Mouse (Mus musculus): ENCODE data around the gene Stox2. TPM values are rescaled to one million over a fixed set of nuclear protein-coding genes. Genes with fewer than 3 reads are reported as not detected.
A peak's percentile ranks its signal among the peaks of the same experiment; 100 is the strongest.

Gene Stox2
- polyA plus RNA-seq, 1 experiment = 5.9 TPM

DNA sequence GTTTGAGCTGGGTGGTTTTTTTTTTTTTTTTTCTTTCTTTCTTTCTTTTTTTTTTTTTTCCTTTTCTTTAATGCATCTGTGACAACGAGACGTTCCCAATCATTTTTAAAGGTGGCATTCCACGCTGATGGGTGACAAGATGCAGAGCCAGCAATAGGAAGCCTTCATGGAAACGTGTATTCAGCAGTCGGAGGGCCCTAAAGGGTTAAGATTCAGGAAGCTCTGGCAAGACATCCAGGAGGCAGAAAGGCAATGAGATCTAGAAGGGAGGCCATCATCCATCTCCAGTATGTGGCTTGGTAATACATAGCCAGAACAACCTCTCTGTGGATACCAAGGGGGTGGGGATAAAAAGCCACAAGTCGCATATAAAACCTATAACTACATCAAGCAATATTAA lies 156.5 kb downstream of the Stox2 start:
- no peak for DNase-seq (ENCODE audit: low spot score)

GRCm38 (mm10) chr8:47288866-47289541 lies 157.2 kb downstream of the Stox2 start:
- DNase-seq (ENCODE audit: low spot score) = peak; percentile 56

GRCm38 (mm10) chr8:47288131-47288865 lies 157.9 kb downstream of the Stox2 start:
- DNase-seq (ENCODE audit: low spot score) = peak; percentile 48

- peak; percentile 32 for DNase-seq (ENCODE audit: low spot score)
These were observed 158.5 kb downstream of the Stox2 start for GRCm38 (mm10) chr8:47287641-47288130.

DNA sequence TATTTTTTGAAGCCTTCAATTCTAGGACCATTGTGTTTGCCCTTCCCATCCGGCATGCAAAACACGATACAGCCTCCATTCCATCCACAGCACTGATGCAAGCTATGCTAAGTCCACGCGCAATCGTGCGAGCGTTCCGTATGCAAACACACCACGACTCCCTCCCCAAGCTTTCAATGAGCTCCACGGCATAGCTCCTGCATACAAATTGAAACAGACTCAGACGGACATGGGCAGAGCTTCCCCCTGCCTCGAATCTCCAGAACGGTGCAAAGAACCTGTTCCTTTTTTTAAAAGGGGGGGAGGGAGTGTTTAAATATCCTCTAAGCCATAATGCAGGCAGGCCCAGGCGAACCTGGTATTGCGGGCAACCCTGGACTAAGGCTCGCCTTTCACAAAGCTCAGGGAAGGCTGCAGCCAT lies 159.0 kb downstream of the Stox2 start:
- DNase-seq (ENCODE audit: low spot score) = no peak

DNA sequence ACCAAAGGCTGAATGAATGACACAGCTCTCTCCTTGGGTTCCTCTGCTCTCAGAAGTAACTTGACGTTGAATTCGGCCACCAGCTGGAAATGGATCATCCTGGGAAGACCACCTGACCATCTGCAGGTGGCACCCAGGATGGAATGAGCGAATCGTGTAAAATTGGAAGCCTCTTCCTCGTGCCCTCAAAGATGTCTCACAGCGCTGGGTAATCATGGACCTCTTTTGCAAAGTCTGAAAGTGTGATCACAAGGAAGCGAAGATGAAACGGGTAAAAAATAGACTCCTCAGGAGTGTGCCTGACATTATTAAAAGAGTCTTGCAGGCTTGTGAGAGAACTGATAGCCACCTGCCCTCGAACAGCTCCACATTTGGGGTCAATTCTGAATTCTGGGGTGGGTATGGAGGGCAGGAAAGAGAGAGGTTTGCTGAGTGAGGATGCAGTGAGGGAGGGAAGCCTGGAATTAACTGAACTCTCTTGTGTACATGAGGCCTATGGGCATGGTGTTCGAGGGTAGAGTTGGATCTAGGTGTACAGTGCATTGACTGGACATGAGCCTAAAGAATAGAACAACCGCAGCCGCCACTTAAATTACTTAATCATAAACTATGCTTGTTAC lies 160.0 kb downstream of the Stox2 start:
- DNase-seq (ENCODE audit: low spot score) = no peak

- DNase-seq (ENCODE audit: low spot score) = no peak
These were observed 160.7 kb downstream of the Stox2 start for GRCm38 (mm10) chr8:47285435-47285834.

- DNase-seq (ENCODE audit: low spot score) = no peak
These were observed 161.5 kb downstream of the Stox2 start for GRCm38 (mm10) chr8:47284329-47285326.

- no peak for DNase-seq (ENCODE audit: low spot score)
These were observed 166.3 kb downstream of the Stox2 start for GRCm38 (mm10) chr8:47279898-47280297.

- DNase-seq (ENCODE audit: low spot score) = no peak
These were observed 168.0 kb downstream of the Stox2 start for GRCm38 (mm10) chr8:47278211-47278610.

- no peak for DNase-seq (ENCODE audit: low spot score)
These were observed 177.2 kb downstream of the Stox2 start for GRCm38 (mm10) chr8:47268931-47269330.

DNA sequence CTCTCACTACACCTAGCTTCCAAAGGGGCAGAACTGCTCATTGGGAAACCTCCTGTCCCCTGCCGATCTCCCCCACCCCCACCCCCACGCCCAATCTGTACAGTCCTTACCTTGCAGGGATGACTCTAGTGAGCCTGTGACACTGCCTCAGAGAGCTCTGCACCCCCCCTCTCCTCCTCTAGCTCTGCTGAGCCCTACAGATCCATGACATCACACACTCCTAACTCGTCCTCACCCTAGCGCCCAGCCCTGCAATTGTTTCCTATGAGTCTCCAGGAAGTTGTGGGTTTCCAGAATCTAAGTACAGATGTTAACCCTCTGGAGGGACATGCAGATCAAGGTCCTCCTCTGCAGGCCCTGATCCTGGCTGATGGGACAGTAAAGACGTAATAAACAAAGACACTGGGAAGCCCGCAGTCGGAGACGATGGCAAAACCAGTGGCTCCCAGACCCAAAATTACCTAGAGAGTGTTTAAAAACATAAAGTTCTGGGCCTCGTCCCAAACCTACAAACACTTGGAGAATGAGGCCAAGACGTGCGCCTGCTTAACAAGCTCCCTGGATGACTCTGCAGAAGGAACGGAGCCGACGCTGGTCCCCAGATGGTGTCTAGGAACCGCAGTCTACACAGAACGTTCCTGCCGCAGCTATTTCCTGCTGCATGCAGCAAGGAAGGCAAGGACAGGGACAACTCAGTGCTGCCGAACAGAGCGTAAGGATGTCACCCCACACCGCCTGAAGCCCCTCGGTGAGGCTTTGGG lies 177.9 kb downstream of the Stox2 start:
- no peak for DNase-seq (ENCODE audit: low spot score)

DNA sequence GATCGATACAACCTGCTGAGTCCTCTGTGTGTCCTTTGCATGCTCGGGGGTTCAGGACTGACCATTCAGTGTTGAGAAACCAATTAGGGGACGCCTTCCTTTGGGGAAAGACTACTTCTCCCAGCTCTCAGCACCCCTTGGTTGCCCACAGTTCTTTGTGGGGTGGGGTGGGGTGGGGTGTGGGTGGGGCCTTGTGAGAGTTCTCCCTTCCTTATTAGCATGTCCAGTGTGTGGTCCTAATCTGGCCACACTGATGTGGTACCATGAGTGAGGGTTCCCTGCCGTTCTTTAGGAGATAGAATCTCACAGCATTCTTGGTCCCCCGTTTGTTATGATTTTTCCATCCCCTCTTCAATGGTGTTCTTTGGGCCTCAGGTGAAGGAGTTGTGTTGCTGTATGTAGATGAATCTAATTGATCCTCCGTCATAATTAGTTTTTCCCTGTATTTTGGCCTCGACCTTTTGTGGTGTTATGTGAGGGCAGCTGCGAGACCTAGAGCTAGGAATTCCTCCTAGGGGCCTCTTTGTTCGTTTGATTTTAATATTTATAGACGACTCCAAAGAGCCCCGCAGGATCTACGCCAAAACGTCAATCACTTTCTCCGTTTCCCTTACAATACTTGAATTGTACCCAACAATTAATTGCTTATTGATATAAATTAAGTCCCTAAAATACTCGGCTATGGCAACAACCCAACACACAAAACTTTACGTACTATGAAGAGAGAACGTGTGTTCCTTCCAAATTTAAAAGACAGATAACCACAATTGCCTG lies 182.9 kb downstream of the Stox2 start:
- no peak for DNase-seq (ENCODE audit: low spot score)

GRCm38 (mm10) chr8:47260751-47261474 lies 185.2 kb downstream of the Stox2 start:
- no peak for DNase-seq (ENCODE audit: low spot score)

DNA sequence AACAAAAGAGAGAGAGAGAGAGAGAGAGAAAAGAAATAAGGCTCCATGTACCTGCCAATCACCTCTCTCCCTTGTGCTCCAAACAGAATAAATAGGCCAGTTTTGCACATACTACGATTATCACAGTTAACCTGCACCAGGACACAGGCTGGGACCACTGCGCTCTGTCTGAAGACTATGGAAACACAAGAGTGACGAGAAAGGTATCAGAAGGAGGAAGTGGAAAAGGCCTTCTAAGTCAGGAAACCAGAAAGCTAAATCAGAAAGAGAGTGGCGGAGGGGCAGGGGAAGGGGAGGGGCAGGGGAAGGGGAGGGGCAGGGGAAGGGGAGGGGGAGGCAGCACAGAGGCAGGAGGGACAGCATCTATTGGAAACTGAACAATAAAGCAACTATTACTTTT lies 195.3 kb downstream of the Stox2 start:
- no peak for DNase-seq (ENCODE audit: low spot score)

- DNase-seq (ENCODE audit: low spot score) = no peak
These were observed 201.0 kb downstream of the Stox2 start for GRCm38 (mm10) chr8:47245116-47245515.

DNA sequence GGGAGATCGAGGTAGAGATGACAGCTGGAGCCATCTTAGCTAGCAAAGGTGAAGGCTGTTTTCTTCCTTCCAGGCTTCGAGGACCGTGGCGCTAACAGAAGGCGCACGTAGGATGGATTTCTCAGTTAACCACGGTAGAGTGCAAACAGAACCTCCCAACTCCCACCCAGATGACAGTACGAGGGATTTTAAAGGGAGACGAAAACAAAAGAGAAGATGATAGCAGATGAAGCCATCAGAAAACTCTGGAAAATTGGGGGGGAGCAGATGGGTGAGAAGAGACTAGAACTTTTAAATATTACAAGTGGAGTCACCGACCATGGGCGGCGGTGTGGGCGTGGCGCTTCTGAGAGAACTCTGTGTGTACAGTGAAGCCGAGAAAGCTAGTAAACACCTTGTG lies 202.0 kb downstream of the Stox2 start:
- DNase-seq (ENCODE audit: low spot score) = no peak

GRCm38 (mm10) chr8:47243631-47244030 lies 202.5 kb downstream of the Stox2 start:
- DNase-seq (ENCODE audit: low spot score) = no peak

DNA sequence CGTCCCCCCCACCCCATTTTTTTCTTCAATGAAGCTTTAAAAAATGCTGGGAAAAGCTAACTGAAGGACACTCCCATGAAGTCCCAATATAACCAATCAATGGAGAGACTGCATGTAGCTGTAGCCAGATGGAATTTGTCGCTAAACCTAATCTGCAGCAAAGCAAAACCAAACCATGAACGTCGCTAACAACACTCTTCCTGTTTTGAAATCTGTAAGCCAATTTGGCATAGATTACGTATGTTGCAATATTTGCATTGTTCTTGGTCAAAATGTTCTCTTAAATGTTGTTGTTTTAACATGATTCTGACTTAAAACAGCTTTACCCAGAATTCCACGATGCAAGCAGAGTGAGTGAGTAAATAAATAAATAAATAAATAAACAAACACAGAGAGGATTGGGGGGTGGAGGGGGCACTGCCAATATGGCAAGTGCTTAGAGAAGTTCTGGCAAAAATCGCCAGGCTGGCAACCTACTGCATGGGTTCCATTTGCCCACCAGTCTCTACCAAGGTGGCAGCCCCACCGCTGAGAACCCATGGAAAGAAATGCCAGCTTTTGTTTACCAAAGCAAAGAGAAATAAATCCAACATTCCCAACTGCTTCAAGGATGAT lies 203.0 kb downstream of the Stox2 start:
- DNase-seq (ENCODE audit: low spot score) = no peak

All from urinary bladder, adult 2 months (tissue).